Mouse (Mus musculus) erythroblast, embryonic 14.5 days (primary cell): Measurements from ENCODE around the gene 0610037L13Rik.

ENCODE experiments used
- GATA1 ChIP-seq: IDR thresholded peaks from 2 replicates; pipeline ENCODE4 v1.6.1; 2012; ENCODE audit warnings: low read length, inconsistent platforms, mixed read lengths
- TAL1 ChIP-seq: IDR thresholded peaks from 3 replicates; pipeline ENCODE4 v1.6.1; 2012; ENCODE audit warnings: low read length, inconsistent platforms, mixed read lengths

- TF ChIP-seq GATA1 (no peak), TAL1 (no peak)
Measured at GRCm38 (mm10) chr4:107920336-107920735, 30.7 kb downstream of the 0610037L13Rik start.
